Mouse (Mus musculus) frontal cortex, postnatal 25 days (tissue): Measurements from ENCODE around the gene Casz1.

Experiments
- DNase-seq, 2 experiments: peaks; one replicate each; pipeline ENCODE4 v3.0.0; 2022; ENCODE audit warnings: low spot score in 2 of 2

Gene Casz1

DNA sequence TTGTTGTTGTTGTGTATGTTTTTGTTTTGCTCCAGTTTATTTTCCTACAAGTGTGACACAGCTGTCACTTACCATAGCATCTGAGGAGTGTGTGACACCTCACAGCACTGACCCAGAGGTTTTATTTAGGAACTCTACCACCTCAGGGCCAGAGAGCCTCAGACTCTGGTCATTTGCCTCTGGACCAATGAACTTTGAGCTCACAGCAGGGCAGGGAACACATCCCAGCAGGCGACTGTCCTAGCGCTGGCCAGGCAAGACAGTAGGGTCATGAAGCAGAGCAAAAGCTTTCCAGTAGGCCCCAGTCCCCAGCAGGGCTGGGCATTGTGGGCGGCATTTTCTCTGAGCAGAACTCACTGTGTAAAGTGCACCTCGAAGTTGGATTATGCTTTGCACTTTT lies 1.2 kb upstream of the Casz1 start:
- no peak for DNase-seq

DNA sequence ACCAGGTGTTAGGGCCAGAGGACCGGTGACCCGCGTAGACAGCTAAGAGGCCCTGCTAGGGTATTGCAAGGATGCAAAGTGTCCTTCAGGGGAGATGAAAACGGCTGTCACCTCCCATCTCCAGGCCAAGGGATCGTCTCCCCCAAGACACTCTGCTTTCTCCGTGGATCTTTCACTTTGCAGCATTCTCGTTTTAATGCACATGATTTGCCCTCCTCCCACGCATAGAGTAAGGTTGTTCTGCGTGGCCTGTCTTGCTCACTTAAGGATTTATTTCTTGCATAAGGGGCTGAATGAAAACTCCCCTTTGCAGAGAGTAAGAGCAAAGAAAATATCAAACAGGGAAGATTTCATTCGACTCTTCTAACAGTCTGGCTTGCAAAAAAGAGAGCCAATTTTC lies 593 bp upstream of the Casz1 start:
- DNase-seq, result no peak

DNA sequence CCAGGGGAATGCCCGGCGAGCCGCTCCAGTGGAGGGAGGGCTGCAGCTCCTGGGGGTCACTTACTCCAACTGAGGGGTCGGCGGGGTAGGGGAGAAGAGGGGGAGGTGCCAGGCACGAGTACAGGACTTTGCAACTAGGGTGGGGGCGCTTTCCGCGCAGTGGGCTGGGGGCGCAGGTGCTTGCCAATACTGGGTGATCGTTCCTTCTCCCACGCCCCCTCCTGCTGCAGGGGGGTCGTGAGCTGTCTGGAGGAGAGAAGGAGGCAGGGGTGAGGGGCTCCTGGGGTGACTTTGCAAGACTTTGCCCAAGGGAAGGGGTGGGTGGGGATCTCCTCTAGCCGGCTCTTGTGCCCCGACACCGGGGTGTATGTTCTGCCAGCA lies 541 bp downstream of the Casz1 start:
- no peak for DNase-seq

DNA sequence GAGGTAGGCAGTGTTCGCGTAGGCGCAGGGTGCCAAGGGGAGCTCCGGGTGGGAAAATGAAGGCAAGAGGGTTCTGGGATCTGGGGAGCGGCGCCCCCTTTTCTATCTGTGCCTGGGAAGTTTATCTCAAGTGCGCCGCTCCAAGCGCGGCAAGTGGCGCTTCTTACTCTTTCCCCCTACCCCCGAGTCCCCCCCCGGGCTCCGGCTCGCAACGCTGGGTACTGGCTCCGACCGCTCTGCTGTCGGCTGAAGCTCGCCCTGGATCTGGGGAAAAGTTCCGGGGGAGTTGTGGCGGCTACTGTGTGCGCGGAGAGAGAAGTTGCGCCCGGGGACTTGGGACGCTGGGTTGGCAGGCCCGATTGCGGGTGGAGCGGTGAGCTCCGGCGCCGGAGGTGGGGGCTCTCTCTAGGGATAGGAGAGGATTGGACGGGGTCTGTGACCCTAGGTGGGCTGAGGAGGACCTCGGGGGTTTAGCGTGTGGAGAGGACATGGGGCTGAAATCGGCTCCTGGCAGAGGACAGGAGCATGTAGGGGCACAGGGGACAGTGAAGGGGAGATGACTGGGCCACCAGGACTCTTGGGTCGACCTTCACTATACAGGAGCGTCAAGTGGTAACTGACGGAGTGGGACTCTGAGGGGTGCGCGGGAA lies 1.1 kb downstream of the Casz1 start:
- no peak for DNase-seq

DNA sequence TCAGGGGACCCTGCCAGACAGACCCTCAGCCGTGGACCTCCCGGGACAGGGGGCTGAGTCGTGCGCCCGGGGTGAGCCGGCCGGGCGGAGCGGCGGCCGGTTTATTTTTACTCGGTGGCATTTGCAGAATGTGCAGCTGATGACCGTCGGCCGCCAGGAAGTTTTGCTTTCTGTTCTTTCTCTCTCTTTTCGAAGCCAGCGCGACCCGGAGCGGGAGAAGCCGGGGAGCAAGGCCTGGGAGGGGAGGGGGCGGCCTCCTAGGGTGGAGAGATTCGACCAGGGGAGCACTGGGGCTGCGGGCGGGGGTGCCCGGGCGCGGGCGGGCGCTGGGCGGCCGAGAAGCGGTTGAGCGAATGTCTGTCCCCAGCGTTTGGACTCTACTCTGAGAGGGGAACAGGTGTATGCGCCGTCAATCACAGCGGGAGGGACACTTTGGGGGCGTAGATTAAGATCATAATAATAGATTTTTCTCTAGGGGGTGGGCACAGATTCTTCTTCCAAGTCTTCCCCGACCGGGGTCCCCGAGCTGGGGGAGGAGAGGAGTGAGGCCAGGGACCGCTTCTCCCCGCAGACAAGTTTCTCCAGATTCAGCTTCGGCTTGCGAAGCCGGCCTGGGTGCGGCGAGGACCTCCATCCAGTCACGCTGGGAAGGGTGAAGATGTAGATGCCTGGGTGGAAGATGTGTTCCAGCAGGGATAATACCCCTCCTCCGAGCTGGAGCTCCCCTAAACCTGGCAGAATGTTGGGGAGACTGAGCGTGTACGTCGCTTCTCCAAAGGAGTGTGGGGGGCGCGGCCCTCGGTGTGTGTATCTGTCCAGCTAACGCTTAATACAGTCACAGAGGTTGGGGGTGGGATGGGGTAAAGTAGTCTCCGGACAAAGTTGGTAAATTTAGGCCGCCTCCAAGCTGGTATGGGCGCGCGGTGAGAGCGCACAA lies 1.9 kb downstream of the Casz1 start:
- no peak for DNase-seq

DNA sequence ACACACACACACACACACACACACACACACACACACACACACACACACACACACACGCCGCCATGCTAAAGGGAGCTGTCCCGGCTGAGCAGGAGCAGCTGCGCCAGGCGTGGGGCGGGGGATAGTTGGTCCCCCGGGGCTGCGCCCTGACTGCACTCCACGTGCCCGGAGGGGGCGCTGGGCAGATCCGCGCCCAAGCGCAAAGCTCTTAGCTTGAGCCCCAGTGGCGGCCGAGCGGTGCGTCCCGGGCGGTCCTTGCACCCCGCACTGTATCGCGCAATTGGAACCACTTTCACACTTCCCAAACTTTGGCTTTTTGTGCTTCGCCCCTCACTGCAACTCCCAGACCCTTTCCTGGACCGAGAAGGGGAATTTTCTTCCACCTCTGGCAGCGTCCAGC lies 2.6 kb downstream of the Casz1 start:
- no peak for DNase-seq

DNA sequence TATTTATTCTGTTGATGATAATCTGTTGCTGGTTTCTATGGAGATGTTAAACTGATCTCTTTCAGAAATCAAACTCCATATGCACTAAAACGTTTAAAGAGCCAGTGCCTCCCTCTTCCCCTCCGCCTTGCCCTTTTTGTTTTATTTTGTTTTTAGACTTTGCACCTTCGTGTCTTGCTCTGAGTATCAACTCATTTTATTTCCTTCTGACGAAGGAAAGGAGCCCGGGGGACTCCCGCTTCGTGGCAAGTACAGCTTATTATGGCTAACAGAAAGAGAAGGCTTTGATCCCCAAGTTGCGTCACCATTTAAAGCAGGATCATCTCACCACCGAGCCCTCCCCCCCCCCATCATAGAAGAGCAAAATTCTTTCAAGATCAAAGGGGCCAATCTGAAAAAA lies 3.2 kb downstream of the Casz1 start:
- DNase-seq, result no peak

DNA sequence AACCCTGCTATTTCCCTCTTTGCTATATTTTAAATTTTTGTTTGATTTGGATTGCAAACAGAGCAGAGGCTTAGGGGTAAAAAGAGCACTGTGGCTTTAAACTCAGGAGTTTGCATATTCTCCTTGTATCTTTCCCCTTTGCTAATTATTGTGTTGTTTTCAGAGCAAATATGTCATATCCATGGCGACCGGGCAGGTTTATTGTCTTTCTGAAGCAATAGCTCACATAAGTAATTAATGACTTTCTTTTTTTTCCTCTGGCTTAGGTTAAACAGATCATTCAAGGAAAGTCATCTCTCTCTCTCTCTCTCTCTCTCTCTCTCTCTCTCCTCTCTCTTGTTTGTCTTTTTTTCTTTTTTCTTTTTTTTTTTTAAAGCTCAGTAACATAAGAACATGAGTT lies 4.6 kb downstream of the Casz1 start:
- DNase-seq, result no peak

DNA sequence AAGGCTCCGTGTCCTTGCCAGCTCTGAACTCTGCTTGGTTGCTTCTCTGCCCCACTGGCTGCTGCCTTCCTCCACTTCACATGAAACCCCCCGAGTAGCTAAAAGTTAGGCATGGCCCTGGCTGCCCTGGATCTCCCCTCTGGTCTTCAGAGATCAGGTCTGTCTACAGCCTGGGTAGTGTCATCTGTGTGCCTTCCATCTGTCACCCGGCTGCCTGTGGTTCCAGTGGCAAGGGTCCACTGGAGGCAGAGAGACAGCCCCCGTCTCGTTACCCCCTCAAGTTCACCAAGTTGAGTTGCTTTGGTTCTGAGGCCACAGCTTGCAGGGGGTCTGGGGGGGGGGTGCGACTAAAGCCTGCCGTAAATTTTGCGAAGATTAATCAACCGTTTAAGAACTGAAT lies 6.5 kb downstream of the Casz1 start:
- no peak for DNase-seq

DNA sequence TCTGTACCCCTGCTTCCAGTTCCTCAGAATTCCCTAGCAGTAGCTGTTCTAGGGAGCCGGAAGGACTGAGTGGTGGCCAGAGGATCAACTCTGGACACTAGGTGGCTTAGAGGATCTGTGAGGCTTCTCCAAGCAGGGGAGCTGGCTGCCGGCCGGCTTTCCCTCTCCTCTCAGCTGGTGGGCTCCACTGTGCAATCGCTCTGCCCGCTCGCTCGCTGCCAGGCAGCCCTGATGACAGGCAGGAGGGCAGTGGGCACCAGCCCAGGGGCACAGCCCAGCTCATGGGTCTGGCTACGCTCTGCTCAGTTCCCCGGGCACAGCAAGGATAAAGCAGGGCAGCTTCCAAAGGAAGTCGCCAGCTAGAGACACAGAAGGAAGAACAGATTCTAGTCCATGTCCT lies 7.7 kb downstream of the Casz1 start:
- peak in 1 of 2 experiments; percentile 9 for DNase-seq

DNA sequence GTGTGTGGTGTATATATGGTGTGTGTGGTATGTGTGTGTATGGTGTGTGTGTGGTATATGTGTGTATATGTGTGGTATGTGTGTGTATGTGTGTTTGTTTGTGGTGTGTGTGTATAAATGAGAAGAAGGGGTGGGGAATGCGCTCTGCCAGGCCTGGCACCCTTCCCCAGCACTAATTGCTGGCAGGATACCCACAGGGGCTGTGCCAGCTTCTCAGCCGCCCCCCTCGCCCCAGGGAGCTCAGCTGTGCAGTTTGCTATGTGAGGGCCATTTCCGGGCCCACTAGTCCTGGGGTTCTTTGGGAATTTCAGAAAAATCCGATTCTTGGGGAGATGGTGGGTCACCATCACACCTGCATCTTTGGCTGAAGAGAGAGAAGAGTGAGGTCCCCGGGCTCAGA lies 9.0 kb downstream of the Casz1 start:
- DNase-seq, result no peak

DNA sequence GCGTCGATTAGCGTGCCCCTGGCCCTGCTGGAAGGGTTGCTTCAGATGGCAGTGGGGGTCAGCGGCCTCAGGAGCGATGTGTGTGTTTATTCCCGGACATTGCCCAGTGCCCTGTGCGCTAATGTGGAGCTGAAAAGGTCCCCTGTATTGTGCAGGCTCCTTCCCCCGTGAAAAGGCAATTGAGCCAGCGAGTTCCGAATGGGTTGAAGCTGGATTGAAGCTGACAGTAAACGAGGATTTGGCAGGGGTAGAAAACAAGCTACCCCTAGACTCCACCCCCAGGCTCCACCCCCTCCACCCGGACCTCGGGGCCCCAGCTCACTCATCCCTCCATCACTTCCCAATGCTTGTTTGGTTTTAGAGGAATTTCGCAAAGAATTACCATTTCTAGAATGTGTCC lies 12.3 kb downstream of the Casz1 start:
- no peak for DNase-seq

DNA sequence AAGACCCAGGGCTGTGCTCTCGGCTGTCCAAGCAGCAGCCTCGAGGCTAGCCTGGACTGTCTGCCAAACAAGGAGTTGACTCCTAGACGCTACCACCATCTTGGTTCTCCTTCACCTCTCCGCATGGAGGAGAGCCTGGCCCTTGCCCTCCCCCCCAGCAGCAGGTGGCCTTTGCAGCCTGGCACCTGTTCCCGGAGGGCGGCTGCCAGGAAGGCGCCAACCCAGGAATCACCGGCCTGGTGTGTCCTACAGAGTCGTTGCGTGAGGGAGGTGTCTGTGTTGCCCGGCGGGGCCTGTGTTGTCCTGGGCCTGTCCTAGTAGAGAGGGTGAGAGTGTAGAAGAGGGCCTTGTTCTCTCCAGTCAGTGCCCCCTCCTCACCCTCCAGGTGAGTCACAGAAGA lies 13.9 kb downstream of the Casz1 start:
- DNase-seq, result no peak

DNA sequence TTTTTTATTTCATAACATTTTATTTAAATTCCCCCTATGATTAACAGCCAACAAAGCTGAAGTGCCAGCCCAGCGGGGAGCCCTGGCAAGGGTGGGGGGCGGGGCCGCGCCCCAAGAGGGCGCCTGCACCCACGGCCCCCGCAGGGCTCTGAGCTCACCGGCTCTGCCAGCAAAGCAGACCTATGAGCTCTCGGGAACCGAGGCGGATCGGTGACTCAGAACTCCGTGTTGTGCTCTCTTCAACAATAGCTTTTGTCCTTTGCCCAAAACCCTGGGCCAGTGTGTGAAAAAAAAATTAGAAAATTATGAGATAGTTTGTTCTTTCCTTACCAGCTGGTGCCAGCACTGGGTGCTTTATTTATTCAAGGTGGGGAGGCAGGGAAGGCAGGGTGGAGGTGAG lies 15.9 kb downstream of the Casz1 start:
- no peak for DNase-seq

DNA sequence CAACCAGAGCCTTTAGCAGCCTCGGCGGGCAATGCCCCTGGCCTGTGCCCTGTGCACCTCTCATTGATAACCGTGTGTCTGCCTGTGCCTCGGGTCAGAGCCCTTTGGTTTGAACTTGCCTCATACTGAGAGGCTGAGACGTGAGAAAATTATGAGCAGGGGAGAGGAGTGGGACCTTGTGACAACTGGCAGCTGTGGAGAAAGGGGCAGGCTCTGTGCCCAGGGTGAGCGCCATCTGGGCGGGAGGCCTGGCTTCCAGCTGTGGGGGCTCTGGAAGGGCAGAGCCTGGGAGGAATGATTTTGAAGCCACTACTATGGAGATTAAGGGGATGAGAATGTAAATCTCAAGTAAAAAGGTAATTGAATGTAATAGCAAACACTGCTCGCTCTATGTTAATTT lies 19.1 kb downstream of the Casz1 start:
- DNase-seq, result no peak

DNA sequence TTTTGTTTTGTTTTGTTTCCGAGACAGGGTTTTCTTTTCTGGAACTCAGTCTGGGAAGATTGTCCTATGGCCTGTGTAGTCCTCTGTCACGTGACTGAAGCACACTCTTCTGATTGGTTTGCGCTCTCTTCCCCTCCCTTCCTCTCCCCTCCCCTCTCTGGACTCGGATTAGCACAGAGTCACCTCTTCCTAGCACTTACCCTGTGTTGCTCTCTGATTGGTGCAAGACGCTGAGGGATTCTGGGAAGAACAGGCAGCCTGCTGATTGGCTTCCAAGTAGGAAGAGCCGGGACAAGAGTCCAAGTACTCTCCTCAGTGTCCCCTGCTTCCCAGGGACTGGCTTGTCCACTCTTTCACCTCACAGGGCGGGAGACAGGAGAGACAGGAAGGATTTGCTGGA lies 26.1 kb downstream of the Casz1 start:
- no peak for DNase-seq

DNA sequence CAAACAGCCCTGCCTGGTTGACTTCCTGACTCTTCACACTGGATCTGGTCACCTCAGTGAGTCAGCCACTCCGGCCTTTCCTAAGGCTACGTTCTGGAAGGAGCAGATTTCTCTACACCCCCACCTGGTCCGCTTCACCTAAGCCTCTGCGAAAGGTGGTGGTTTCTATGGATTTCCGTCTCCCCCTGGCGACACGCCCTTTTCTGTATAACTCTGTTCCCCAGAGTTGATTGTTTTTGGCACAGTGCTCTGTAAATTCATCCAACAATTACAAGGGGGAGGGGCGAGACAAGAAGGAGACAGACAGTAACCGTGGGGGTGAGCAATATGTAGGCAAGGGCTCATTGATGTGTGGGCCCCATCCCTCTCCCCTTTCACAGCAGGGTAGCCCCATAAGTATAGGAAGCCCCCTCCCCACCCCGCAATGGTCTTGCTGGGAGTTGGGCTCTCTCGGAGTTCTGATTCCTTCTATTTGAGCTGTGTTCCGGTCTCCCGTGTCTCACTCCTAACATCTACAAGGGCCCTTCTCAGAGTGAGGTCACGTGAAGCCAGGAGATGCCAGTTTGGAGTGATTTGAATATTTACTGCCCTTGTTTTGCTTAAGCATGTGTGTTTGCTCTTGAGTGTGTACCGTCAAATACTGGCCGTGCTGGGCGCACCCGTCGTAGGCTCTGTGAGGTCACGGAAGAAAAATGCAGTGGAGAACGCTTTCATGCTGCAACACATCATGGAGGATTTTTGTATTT lies 29.2 kb downstream of the Casz1 start:
- DNase-seq, result no peak

DNA sequence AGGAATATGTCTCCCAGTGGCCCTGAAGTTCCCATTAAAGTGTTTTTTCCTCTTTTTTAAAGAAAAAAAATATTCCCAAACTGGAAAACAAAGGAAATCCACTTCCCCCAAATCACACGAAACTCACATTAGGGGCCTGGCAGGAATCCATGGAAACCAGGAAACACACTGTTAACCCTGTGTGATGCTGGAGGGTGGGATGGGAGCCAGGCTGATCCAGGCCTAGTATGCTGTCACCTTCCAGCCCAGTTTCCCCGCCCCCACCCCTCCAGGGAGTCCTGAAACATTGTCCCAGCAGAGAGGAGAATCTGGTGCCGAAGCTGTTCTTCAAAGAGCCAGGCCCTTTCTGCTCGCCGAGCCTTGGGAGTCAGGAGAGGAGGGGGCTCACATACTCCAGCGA lies 32.2 kb downstream of the Casz1 start:
- DNase-seq, result no peak

DNA sequence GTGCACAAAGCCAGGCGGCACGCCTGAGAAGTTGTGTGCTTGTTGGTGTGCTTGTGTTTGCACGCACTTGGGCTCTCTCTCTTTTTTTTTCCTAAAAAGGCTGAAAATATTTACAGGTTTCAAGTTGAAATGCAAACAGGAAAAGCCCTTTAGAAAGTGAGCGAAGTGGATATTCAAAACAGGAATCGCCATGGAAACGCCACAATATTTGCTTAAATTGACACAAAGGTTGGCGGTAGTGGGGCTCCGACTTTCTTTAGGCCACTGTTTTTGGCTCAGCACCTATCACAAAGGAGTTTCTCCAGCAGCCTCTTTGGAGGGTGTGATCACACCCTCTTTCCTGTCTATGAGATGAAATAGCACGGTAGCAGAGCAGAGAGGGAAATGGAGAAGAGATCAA lies 32.8 kb downstream of the Casz1 start:
- DNase-seq, result no peak

DNA sequence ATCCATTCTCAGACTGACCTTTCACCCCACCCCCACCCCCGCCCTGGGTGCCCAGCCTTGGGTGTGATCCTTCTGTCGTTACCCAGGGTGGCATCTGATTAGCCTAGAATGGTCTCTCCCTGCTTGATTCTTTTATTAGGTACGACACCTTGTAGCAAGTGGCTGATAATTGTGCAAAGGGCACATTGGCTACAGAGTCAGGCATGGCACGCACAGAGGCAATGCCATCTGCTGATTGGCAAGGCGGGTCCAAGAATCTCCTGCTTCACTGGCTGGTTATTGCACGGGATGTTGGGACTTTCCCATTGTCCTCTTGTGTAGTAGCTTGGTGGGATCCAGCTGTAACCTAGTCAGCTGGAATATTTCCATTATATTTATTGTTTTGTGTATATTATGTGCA lies 33.4 kb downstream of the Casz1 start:
- DNase-seq, result no peak

DNA sequence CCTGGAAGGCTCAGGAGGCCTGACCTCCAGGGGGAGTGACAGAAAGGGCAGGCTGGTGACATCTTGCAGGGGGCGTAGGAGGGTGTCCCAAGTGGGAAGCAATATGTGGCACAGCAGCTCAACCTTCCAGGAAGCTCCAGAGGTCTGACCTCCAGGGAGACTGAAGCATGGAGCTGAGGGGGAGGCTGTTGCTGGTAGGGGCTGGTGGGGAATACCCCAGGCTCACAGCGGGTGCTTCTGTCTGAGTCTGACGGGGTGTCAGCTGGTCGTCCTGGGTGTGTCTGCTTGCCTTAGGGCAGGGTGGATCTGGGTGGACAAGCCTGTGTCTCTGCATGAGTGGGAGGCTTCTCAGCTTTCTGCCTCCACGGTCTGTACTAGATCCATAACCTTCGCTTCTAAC lies 38.1 kb downstream of the Casz1 start:
- no peak for DNase-seq

DNA sequence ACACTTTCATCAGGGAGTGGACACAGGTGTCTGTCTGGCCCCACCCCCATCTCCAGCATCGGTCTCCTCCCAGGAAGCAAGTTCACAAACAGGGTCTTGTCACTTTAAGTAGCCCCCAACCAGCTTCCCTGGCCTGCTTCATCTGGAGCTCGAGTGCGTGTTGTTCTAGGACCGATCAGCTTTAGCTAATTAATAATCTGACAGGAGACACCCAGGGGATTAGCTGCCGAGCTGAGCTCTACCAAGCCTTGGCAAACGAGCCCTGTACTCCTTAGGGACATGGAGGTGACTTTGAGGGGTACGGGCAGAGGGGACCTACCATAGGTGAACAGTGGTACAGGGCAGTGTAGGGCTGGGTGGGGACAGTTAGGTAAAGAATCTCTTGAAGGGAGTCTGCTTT lies 40.7 kb downstream of the Casz1 start:
- no peak for DNase-seq

DNA sequence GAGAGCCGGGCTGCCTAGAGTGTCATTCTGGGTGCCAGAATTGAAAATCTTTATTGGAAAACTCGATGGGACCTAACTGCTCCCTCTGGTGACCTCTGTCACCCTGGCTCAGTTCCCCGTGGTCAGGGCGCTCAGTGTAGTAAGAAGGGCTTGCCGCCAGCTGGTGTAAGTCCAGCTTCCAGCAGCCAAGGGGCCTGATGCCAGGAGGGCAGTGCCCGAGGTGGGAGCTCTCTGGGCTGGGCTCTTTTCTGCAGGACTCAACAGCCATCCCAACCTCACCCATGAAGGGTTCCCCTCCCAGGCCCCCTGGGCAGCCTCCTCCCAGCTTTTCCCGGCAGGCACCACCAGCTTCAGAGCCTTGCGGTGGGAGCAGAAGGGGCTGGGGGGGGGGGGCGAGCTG lies 42.0 kb downstream of the Casz1 start:
- no peak for DNase-seq
